Mouse (Mus musculus): Measurements from ENCODE around the gene Prpsap1. TPM values are rescaled to one million over a fixed set of nuclear protein-coding genes. Genes with fewer than 3 reads are reported as not detected.

Gene Prpsap1
- polyA plus RNA-seq, 1 experiment = 78.2 TPM

DNA sequence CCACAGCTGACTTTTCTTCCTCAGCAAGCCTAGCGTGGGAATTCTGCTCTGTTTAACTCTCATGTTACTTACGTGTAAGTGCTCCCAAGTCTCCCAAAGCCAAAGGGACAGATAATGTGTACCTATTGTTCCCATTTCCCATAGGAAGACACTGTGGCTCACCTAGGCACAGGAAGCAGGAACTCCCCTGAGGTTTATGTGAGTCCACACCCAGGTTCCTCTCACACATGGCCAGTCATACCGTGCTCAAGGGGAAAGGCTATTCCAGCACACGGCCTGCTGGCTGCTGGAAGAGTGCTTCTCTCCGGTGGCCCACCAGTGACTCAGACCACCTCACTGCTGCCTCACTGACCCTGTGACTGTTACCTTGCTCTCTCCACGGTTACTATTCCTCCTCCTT lies 72.9 kb downstream of the Prpsap1 start:
- TF ChIP-seq POLR2A (IDR thresholded peaks at IDR 0.05; ENCODE audit: insufficient read length, low read depth) (no peak), MAX (IDR thresholded peaks at IDR 0.05; ENCODE audit: low read depth) (no peak), MYOG (IDR thresholded peaks at IDR 0.05; ENCODE audit: control insufficient read depth in 1 of 3, insufficient read depth in 1 of 3, insufficient read length in 2 of 3, low read depth in 2 of 3) (no peak)
- no peak overlapping the region for H3ac ChIP-seq (ENCODE audit: control insufficient read depth, insufficient read length)
- H3K79me2 ChIP-seq (ENCODE audit: control insufficient read depth, insufficient read depth) = no peaks in the 10 kb centered on the region
- H3K4me2 ChIP-seq (ENCODE audit: low read depth) = no peak overlapping the region
- H3K27me3 ChIP-seq (ENCODE audit: control insufficient read depth, insufficient read depth, insufficient read length) = no peaks in the 10 kb centered on the region
- H3K4me3 ChIP-seq = no peak overlapping the region
- no peaks in the 10 kb centered on the region for H3K36me3 ChIP-seq (ENCODE audit: control insufficient read depth, insufficient read depth)

Other genes starting within 250 kb of the Prpsap1 start
- 83.0 TPM for gene Srp68, start 220.0 kb downstream of the Prpsap1 start, polyA plus RNA-seq (2012; fragmentation: generic; extraction: Trizol)
- 1.5 TPM for gene Galr2, start 213.3 kb downstream of the Prpsap1 start, polyA plus RNA-seq (2012; fragmentation: generic; extraction: Trizol)
- 55.0 TPM for gene Exoc7, start 187.0 kb downstream of the Prpsap1 start, polyA plus RNA-seq (2012; fragmentation: generic; extraction: Trizol)
- 0.08 TPM for gene Foxj1, start 158.8 kb downstream of the Prpsap1 start, polyA plus RNA-seq (2012; fragmentation: generic; extraction: Trizol)
- 15.2 TPM for gene Rnf157, start 81.2 kb downstream of the Prpsap1 start, polyA plus RNA-seq (2012; fragmentation: generic; extraction: Trizol)
- gene Ubald2, start 60.1 kb downstream of the Prpsap1 start, polyA plus RNA-seq (2012; fragmentation: generic; extraction: Trizol) = 120 TPM
- not detected for gene Qrich2, start 28.0 kb downstream of the Prpsap1 start, polyA plus RNA-seq (2012; fragmentation: generic; extraction: Trizol)
- 24.5 TPM for gene Sphk1, start 36.7 kb upstream of the Prpsap1 start, polyA plus RNA-seq (2012; fragmentation: generic; extraction: Trizol)
- 27.1 TPM for gene Ube2o, start 87.2 kb upstream of the Prpsap1 start, polyA plus RNA-seq (2012; fragmentation: generic; extraction: Trizol)
- not detected for gene Aanat, start 92.2 kb upstream of the Prpsap1 start, polyA plus RNA-seq (2012; fragmentation: generic; extraction: Trizol)
- 16.2 TPM for gene Rhbdf2, start 132.8 kb upstream of the Prpsap1 start, polyA plus RNA-seq (2012; fragmentation: generic; extraction: Trizol)
- 0.74 TPM for gene Prcd, start 159.3 kb upstream of the Prpsap1 start, polyA plus RNA-seq (2012; fragmentation: generic; extraction: Trizol)
- 0.47 TPM for gene Cygb, start 160.1 kb upstream of the Prpsap1 start, polyA plus RNA-seq (2012; fragmentation: generic; extraction: Trizol)